Mouse (Mus musculus) liver, adult 10 weeks (tissue): ENCODE results near the gene Klrb1a. TPM values are rescaled to one million over a fixed set of nuclear protein-coding genes. Genes with fewer than 3 reads are reported as not detected.

Source experiments
- polyA plus RNA-seq: library from polyadenylated mRNA; stranded (reverse); fragments of 350-450 nt; fragmentation: Illumina TruSeq; extraction: RNeasy Lipid Tissue Mini Kit (QIAGEN cat#74804); gene quantifications from one replicate; pipeline ENCODE4 v1.2.3, GENCODE M21; 2014; ENCODE audit warnings: low read depth, low replicate concordance

The Klrb1a gene
- polyA plus RNA-seq: not detected

GRCm38 (mm10) chr6:128623433-128623832 lies at the start of gene Klrb1a:
Gene Klrb1a (minus strand): TSS chr6:128623533.

GRCm38 (mm10) chr6:128662206-128662605 lies 38.9 kb upstream of the Klrb1a start, which contains the start of gene Clec2h:
Gene Clec2h (plus strand): TSS chr6:128662385.

GRCm38 (mm10) chr6:128581508-128581907 lies 41.8 kb downstream of the Klrb1a start, which contains the start of gene A2ml1:
Gene A2ml1 (minus strand): TSS chr6:128581608.

Other genes starting within 250 kb of the Klrb1a start
- not detected for gene Tex52, start 248.1 kb downstream of the Klrb1a start, polyA plus RNA-seq
- not detected for gene Gm44596, start 248.0 kb downstream of the Klrb1a start, polyA plus RNA-seq
- gene Nrip2, start 224.2 kb downstream of the Klrb1a start, polyA plus RNA-seq: 0.21 TPM
- gene Itfg2, start 198.6 kb downstream of the Klrb1a start, polyA plus RNA-seq: 3.9 TPM
- 30.7 TPM for gene Fkbp4, start 184.9 kb downstream of the Klrb1a start, polyA plus RNA-seq
- gene Pzp, start 96.8 kb downstream of the Klrb1a start, polyA plus RNA-seq: 5,030 TPM
- gene A2ml1, start 41.9 kb downstream of the Klrb1a start, polyA plus RNA-seq: 56.5 TPM
- gene Clec2h, start 38.9 kb upstream of the Klrb1a start, polyA plus RNA-seq: 16.9 TPM
- not detected for gene Klrb1, start 99.5 kb upstream of the Klrb1a start, polyA plus RNA-seq
- gene Klrb1c, start 165.7 kb upstream of the Klrb1a start, polyA plus RNA-seq: 1.0 TPM
- not detected for gene Gm44511, start 202.8 kb upstream of the Klrb1a start, polyA plus RNA-seq
- not detected for gene Klrb1b, start 202.8 kb upstream of the Klrb1a start, polyA plus RNA-seq